Mouse (Mus musculus) retina, embryonic 14.5 days (tissue): ENCODE results near the gene Dsn1.

Experiments
- DNase-seq: peaks from one replicate; pipeline ENCODE4 v3.0.0-alpha.2; 2015; ENCODE audit warnings: low spot score

Gene Dsn1

DNA sequence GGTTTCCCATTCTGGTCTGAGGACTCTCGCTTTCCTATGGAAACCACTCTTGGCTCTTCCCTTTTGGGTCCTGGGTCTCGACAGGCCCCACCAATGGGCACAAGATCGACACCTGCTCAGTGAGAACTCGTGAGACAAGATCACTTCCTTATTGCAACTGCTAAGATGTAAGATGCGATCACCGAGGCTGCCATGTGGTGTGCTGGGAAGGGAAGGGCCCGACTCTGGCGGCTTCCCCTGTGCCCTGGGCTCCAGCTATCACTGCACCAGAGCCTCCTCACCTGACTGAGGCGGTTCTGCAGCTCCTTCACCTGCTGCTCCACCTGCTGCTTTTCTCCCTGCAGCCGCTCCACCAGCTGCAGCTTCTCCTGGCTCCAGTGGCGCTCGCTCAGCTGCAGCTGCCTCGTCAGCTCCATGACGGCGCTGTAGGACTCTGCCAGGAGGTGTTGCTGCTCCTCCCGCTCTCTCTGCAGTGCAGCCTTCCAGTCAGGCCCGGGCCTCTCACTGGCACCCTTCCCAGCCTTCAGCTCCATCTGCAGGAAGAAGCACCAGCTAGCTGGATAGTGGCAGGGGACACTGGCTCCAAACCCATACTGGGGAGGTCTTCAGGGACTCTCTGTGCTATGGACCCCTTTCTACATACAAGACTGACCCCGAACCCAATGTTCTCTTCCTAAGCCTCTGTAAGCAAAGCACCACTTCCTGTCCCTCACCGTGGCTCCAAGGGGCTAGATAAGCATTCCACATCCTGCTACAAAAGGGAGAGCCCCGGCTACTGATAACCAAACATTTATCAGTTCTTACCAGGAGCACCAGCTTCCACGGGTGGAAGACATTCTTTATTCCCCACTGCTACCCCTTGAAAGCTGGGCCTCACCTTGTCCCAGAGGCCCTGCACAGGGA, 20.4 kb upstream of the Dsn1 start:
- no peak for DNase-seq

DNA sequence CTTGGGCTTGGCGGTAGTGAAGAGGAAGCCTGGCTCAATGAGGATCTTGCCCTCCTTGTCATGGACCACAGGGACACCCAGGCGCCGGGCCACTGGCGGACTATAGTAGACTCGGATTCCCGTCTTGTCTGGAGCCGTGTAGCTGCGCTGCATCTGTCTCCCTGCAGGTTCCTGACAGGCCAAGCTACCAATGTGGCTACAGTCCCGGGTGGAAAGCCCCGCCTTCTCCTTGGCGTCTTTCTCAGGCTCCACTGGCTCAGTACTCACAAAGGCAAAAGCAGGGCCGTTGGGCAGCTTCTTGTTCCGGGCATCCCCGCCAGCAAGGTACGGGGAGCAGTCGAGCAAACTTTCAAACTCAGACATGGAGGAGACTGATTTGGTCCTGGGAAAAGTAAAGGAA, 14.2 kb upstream of the Dsn1 start:
- DNase-seq, result no peak

DNA sequence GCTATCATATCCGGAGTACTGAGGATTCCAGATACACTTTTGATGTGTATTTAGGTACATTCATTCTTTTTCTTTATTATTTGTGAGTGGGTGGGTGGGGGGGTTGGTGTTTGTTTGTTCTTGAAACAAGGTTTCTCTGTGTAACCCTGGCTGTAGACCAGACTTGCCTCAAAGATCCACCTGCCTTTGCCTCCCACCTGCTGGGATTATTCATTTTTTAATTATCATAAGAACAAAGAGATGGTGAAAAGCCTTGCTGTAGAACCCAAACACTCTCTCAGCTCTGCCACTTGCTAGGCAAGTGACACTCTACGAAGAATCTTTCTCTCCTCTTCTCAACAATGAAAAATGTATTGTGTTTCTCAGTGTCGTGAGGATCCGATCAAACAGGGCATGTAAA, 12.3 kb upstream of the Dsn1 start:
- DNase-seq, result no peak

DNA sequence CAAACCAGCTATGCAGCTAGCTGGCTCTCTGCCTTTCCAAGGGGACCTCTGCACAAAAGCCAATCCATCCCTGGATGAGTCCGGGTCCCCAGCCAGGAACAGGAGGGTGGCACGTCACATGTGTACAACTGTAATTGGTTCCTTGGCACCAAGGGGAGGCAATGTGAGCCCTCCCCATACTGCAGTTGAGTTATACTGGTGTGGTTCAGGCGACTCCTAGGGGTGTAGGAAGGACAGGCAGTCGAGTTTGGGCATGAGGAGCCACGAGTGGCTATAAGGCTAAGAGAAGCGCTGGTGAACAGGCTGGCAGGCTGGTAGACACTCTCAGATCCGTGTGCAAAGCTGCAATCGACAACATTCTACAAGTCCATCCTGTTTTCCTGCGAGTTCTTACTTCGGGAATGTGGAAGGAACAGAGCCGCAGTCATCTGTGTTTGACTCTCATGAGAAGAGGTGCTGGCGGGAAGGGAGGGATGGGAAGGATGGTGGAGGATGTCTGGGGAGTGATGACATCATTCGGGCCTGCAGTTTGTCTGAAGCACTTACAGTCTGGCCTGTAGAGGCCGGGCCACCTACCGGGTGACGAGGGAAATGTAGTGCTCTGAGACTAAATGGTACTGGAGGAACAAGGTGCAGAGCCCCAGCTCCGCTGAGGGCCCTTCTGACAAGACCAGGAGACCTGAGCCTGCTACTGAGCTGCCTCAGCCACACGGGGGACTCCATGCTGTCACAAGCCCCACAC, 9.7 kb upstream of the Dsn1 start:
- no peak for DNase-seq

DNA sequence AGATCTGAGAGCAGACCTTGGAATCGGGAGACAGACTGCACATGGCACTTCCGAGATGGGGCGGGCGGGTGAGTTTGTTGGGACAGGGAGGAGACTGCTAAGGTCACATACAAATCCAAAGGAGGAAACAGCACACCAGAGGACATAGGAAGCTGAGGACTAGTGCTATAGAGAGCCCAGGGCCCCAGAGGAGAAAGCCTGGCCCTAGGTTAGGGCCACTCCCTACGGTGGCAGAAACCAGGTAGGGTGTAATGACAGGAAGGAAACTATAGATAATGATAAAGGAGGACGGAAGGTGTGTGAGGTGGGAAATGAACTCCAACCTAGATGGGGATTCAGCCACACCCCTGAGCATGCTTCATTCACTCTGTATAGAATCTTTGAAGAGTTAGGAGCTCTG, 5.4 kb upstream of the Dsn1 start:
- no peak for DNase-seq

DNA sequence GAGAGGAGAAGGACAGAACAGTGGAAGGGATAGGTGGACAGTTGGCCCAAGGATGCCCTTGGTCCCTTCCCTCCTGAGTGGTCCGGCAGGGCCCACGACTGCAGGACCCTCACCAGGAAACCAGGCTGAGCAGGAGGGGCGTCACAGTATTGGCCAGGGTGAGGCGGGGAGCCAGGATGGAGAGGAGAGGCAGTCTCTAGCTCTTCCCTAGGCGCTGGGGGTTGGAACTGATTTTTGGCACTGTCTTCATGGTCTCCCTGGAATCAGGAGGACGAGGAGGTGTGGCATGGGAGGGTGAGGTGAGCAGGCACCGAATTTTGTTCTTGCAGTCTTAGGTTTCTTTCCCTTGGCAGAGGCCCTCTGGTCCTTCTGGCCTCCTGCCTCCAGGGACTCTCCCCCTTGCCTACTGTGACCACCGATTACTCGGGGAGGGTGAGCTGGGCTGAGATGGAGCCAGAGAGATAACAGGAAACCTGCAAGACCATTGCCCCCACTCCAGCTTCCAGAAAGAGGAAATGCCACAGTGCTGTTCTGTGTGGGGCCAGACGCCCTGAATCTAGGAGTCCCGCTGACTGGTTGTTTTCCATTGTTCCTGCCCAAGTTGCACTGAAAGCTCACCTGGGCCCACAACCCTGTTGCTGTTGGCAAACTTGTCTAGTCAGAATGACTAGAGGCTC, 3.8 kb upstream of the Dsn1 start:
- DNase-seq, result no peak

DNA sequence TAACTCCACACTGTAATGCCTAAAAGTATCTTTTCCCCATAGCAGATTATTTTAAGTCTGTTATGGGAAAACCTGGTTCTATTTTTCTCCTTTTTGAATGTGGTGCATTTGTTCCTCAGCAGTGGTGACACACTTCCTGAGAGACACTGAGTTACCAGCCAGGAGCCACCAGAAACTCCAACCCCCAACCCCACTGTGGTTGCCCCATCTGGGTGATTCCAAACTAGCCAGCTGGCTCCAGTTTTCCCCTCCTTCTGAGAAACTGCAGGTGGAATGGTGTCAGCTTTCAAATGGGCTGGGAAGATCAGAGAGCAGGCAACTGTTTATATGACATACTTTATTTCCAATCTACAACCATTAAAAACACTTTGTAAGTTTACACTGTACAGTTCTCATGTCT, 3.2 kb upstream of the Dsn1 start:
- no peak for DNase-seq

DNA sequence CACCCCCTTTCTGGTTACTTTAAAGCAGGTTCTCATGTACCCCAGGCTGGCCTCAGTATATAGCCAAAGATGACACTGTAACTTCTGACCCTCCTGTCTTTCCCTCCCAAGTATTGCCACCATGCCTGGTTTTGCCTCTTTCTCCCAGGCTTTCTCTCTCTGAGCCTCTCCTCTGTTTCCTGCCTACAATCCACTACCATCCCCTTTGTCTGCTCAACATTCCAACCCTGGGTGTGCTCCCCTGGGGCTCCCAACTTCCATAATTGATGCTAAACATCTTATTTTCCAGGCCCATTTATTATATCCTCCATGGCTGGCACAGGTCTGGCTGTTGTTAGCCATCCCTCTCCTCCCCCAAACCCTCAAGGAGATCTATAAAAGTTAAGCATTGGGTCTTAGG, 1.6 kb upstream of the Dsn1 start:
- DNase-seq, result no peak

DNA sequence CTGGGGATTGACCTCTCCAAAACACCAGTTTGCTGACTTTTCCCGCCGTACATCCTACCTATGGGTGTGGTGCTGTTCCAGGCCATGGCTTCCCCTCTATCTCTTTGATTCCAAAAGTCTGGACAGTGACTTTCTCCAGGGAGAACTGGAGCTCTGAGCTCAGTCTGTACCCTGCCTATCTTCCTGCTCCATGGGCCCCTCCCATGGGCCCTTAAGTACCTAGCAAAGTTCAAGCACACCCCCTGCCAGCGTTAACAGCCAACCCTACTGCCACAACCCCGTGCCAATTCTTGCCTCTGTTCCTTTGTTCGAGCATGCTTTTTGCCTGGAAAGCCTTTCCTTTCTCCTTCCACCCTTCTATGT, 261 bp upstream of the Dsn1 start:
- no peak for DNase-seq

DNA sequence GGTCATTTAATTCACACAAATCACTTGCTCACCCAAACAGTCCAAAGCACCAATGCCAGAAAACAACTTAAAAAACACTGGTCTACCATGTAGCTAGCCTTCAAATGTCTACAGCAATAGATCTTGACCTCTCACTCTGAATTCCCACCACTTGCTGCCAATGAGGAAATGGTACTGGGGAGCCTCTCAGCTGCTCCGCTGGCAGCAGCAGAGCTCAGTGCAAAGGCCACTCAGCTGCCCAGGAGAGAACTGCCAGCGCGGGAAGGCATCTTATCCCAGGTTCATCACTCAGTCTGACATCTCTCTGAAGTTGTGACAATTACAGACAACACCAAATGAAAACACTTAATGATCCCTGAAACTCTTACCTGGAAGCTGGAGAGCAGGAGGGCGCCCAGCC, 4.6 kb downstream of the Dsn1 start:
- DNase-seq, result no peak

DNA sequence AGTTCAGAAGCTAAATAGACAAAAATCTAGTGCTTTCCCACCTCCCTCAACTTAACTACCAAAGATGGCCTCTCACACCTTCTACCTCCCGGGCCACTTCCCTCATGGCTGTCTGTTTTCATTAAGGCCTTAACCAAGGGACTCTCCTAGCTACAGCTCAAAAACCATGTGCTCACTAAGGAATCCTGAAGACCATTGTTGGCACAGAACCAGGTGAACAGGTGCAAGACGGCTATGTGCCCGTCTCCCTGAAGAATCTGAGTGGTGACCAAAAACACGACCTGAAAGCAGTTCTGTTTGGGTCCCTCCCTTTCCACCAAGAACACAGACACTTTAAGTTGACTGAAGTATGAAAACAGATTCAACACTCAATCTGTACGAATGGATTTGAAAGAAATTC, 8.7 kb downstream of the Dsn1 start:
- no peak for DNase-seq

DNA sequence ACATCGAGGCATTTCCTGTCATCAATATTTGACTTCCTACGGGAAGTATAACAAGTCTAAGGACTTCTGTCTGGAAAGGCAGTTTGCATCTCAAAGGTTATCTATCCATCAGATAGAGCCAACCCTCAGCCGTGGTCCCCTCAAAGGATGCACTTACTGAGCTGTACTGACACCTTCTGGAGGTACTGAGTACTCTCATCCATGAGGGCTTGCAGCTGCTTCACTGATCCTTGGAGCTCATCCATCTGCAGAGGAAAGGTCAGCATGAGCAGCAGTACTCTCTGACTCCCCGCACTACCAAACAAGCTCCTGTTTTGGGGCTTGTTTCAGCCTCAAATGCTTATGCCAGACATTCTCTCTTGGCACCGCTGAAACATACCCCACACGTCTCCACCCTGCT, 10.4 kb downstream of the Dsn1 start:
- peak; percentile 72 for DNase-seq

DNA sequence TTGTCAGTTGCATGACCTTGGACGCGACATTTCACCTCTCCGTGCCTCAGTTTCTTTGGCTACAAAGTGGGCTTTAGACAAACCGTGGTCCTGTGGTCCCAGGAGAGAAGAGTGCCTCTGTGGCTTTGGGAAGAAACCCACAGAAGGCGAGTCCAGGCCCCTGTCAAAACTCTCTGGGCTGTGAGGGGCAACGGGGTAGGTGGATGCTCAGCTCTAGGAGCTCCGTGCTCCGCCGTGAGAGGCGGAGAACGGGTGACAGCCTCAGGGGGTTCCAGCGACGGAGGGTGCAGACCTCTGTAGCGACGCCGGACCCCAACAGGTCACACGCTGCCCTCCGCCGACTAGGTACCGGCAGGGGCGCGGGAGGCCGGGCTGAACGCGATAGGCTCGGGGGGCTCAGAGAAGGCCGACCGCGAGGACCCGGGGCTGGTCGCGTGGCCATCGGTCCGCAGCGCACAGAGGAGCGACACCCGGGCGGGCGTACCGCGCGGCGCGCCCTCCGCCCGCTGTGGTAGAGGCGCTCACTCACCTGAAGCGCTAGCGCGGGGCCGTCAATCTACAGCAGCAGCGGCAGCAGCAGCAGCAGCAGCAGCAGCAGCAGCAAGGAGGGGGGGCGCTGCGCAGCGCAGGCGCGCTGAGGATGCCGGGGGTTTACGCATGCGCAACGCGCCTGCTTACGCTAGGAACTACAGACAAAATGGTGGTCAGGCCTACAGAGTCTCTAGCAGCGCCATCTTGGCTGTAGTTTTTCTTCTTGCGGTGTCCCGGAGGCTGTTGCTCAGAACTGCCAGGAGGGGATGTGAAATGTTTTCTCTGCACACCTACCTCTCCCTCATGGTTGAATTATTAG, 15.3 kb downstream of the Dsn1 start, which contains the start of gene Ndrg3:
Gene Ndrg3 (minus strand): TSS at position 587 of the 850 bp plus-strand sequence.
- peak; percentile 99 for DNase-seq

DNA sequence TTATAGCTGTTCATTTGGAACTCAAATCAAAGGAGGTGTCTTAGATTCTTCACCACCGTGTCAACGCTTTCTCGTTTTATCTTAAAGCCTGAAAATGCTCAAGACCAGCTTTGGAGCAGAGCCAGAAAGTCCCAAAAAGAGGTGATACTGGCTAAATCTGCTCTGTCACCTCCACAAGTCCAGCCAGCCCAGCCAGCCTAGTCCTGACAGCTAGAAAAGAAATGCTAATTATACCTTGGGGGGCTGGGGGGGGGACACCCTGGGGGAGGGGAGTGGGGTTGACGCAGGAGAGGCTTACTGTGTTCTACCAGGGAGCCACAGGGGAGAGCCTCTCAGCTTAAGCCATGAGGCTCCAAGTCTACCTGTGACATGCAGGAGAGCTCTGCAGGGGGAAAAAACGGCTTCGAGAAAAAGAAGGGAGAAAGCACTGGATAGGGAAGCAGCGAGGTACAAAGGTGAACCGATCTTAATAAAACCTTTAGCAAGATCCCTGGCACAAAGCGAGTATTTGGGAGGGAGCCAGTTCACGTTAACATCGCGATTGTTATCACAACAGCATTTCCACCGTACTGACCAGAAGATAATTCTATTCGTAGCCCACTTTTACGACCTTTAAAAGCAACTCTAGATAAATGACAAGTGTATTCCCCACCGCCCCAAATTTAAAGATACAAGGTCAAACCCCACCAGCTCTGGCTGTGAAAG, 16.1 kb downstream of the Dsn1 start:
- peak; percentile 32 for DNase-seq

DNA sequence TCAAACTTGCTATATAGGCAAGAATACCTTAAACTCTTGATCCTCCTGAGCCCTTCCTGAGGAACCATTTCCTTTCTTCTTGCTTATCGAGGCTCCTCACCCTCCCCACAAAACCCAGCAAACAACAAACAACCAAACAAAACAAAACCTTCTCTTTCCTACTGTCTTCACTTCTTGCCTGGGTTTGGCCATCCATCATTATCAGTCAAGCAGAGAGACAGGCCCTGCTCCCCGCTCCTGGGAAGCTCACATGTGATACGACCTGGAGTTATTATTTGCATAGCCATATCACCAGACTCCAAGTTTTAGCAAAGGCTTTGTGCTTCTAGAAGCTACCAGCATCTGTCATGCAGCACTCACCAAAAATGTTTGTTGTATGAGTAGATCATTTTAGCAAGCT, 19.6 kb downstream of the Dsn1 start:
- no peak for DNase-seq

DNA sequence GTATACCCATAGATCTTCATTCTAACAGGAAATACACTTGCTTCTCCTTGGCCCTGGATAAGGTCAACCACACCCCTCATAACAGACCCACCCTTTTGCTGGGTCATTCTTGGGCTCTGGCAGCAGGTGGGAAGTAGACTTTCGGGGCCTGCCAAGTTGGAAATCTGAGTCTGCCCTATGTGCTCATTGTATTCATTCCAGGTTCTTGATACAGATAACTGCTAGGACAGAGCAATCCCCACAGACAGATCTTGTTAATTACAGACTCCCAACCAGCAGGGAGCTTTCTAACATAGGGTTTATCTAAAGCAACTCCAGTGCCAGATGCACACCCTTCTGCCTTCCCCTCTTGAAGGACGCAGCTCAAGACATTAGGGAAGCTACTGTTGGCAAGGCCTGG, 24.1 kb downstream of the Dsn1 start:
- no peak for DNase-seq

DNA sequence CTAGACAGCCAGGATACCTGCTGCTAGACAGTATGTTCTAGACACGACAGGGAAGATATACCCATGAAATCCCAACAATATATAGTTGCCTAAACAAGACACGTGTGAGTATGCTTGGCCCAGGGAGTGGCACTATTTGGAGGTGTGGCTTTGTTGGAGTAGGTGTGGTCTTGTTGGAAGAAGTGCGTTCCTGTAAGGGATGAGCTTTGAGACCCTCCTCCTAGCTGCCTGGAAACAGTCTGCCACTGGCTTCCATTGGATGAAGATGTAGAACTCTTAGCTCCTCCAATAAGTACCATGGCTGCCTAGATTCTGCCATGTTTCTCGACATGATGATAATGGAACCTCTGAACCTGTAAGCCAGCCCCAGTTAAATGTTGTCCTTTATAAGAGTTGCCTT, 25.7 kb downstream of the Dsn1 start:
- no peak for DNase-seq

DNA sequence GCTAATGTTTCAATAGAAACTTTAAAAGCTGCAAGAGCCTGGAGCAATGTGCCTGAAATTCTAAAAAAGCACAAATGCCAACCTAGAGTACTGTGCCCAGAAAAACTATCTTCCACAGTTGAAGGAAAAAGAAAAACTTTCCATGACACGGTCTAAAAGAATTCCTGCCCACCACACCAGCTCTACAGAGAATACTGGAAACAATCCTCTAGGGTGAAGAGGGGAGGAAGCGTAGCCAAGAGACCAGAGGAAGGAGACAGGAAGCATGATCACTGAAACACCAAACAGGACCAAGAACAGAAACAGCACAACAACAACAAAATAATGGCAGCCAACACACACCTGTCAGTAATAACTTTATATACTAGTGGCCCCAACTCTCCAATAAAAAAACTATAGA, 26.9 kb downstream of the Dsn1 start:
- no peak for DNase-seq

DNA sequence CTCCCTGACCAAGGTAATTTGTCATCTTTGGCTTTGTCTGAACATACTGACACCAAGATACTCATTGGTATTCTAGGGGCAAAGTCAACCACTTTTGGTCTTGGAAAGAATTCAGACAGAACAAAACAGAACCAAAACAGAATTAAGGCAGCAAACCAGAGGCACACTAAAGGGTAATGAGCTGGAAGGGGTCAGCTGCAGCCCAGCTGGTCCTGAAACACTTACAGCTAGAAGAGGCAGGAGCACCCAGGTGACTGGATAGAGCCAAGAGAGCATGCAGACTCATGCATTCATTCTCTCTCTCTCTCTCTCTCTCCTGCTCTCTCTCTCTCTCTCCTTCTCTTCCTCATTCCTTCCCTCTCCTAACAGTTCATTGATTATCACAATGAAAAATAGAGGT, 30.2 kb downstream of the Dsn1 start:
- peak; percentile 54 for DNase-seq

DNA sequence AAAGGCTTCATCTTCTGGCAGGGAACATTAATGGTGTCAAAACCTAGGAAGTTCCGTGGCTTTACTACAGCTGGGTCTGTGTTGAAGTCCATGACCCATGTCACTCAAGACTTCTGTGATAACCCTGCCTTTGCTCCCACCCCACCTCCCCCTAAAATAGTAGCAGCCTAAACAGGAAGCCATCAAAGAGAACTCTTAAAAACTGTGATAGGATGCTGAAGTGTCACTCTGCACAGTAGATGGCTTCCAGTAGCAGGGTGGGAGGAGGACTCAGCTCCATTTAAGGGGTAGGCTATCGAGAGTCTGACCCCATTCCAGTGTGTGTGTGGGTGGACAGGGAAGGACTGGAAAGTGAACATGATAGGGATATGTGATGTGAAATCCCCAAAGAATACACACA, 32.0 kb downstream of the Dsn1 start:
- no peak for DNase-seq

DNA sequence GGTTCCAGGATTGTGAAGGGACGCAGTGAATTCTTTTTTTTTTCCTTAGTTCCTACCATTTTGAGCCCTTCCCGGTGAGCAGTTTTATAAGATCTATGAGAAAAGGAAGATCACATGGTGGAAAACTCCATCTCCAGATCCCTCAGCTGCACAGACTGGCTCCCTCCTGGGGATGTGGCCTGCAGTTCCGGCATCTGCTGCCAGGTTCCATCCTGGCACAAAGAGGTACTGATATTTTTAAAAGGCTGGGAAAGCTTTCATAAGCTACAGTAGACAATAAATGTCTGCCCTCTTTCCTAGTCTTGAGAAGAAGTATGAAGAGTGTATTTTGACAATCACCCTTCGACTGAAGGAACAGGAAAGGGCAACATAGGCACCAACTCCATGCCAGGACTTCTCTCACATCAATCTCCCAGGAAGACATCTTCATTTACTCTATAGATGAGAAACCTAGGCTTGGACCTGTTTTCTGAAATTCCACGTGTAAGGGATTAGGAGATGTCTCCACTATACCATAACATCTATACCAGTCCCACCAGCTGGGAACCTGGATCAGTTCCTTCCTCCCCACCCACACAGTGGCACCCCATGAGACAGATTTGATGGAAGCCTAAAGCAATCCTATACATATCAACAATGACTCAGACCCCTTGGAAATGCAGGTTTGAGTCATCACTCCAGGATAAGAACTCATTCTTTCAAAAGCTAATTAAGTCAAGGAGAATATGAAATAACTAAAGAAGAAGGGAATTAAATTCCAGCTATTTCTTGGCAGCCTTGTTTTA, 33.4 kb downstream of the Dsn1 start:
- DNase-seq, result no peak
